Comparison of ENCODE assay signal across 8 mouse cellular contexts in genomic region chr17:28080045-28080816, GRCm38 (mm10). TPM values are rescaled to one million over a fixed set of nuclear protein-coding genes. Genes with fewer than 3 reads are reported as not detected.
A peak's percentile ranks its signal among the peaks of the same experiment; 100 is the strongest.
DNase-seq lines count a peak whose midpoint lies in the region; ATAC-seq and TF ChIP-seq lines count a peak whose summit lies in the region.

Gene Tcp11, minus strand, starts transcription at chr17:28080639.

- H3K9ac ChIP-seq in forebrain, embryonic 16.5 days (replicated peaks; ENCODE audit: low read depth, low read length), result peak within 1 kb of the TSS; percentile 64

- H3K36me3 ChIP-seq in forebrain, embryonic 16.5 days (ENCODE audit: control insufficient read depth, insufficient read depth), result no peaks in the 10 kb centered on the region

- peak; percentile 50 to 78 for DNase-seq in left cerebral cortex, postnatal 14 days (ENCODE audit: low spot score in 2 of 2)
- DNase-seq in left cerebral cortex, adult 9 months (ENCODE audit: low spot score in 2 of 2), result no peak
- peak; percentile 79 for DNase-seq in kidney, postnatal 10 days
- peak; percentile 85 to 92 for DNase-seq in lung, postnatal 4 days
- peak; percentile 74 for DNase-seq in right cerebral cortex, postnatal 4 days
- DNase-seq in gastrocnemius, postnatal 10 days, result no peak

- peaks cover 2% of the 10 kb centered on the region; the same call in 1 of the 2 replicates for H3K27me3 ChIP-seq in forebrain, embryonic 16.5 days (replicated peaks; ENCODE audit: control insufficient read depth, insufficient read depth, low read length)

- no peak for TF ChIP-seq POLR2A in bone marrow macrophage, adult 2 months (IDR thresholded peaks at IDR 0.05; ENCODE audit: borderline replicate concordance, low read depth, low read length)

- TF ChIP-seq CTCF in bone marrow macrophage, adult 2 months (IDR thresholded peaks at IDR 0.05; ENCODE audit: low read depth, low read length), result no peak

- WGBS in forebrain, embryonic 16.5 days, result under 1% methylated on average over 54 of the region's 57 CpGs

- intact Hi-C loops in left cerebral cortex, postnatal 14 days (cut with DNase I), result no loop called here

- peak within 1 kb of the TSS; percentile 63 for H3K4me3 ChIP-seq in bone marrow macrophage, adult 2 months (ENCODE audit: insufficient read depth, low read length)
- peak within 1 kb of the TSS; percentile 64 for H3K4me3 ChIP-seq in forebrain, embryonic 16.5 days (replicated peaks; ENCODE audit: low read length)

- H3K4me1 ChIP-seq in bone marrow macrophage, adult 2 months (ENCODE audit: control insufficient read depth, insufficient read depth, low read length), result no peaks in the 10 kb centered on the region
- H3K4me1 ChIP-seq in forebrain, embryonic 16.5 days (replicated peaks; ENCODE audit: control insufficient read depth, insufficient read depth, low read length), result peaks cover 13% of the 10 kb centered on the region

- H3K4me2 ChIP-seq in forebrain, embryonic 16.5 days (ENCODE audit: low read length), result peak within 1 kb of the TSS; percentile 98

- peak; percentile 95 for ATAC-seq in forebrain, embryonic 16.5 days

- no peak within 1 kb of the TSS for H3K27ac ChIP-seq in bone marrow macrophage, adult 2 months (ENCODE audit: insufficient read depth, low read depth, low read length)
- no peak within 1 kb of the TSS for H3K27ac ChIP-seq in forebrain, embryonic 16.5 days (ENCODE audit: low read length)

- no peaks in the 10 kb centered on the region for H3K9me3 ChIP-seq in forebrain, embryonic 16.5 days (ENCODE audit: control insufficient read depth, low read length)

RNA-seq across cellular contexts. Expression of gene Tcp11, which starts in this region (rescaled TPM):
- 1 to 10 TPM; 1.3 to 1.6 TPM for total RNA-seq in left cerebral cortex, postnatal 14 days (2021)
- polyA plus RNA-seq in bone marrow macrophage, adult 2 months (2012; ENCODE audit: insufficient read depth, insufficient read length, missing spikeins), result not detected in 2 replicates
- polyA plus RNA-seq in forebrain, embryonic 16.5 days (2015; fragmentation: Nextera tagmentation; extraction: Ambion mirVana), result 1.7 and 1.8 TPM in 2 replicates
- not detected for total RNA-seq in gastrocnemius, postnatal 10 days (2021)

Comparison
In these comparisons a context has a peak if more than half of its experiments do, and no peak if none do; other contexts are left out.
1. DNase-seq: peak in left cerebral cortex, postnatal 14 days (2 of 2), kidney, postnatal 10 days (single experiment), lung, postnatal 4 days (2 of 2) and right cerebral cortex, postnatal 4 days (single experiment); none in left cerebral cortex, adult 9 months (0 of 2) and gastrocnemius, postnatal 10 days (single experiment).